Mouse (Mus musculus): ENCODE results near the gene Ino80e. TPM values are rescaled to one million over a fixed set of nuclear protein-coding genes. Genes with fewer than 3 reads are reported as not detected.

The Ino80e gene
- total RNA-seq, 2 experiments from 2014 or later = 52.5 to 53.2 TPM

DNA sequence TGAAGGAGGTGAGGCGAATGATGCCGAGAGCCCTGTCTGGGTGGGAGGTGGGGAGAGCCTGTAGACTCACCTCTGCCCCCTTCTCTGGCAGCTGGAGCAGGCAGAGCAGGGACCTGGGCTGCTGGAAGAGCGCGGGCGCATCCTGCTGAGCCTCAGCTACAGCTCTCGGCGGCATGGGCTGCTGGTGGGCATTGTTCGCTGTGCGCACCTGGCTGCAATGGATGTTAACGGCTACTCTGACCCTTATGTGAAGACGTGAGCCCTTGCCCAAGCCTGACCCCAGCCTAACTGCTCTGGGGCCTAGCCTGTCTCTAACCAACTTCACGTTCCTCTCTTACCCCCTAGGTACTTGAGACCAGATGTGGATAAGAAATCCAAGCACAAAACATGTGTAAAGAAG lies 11.0 kb downstream of the Ino80e start:
- H3K27ac ChIP-seq = no peak overlapping the region
- no peak overlapping the region for H3K4me3 ChIP-seq
- no peak for DNase-seq (ENCODE audit: extremely low spot score in 1 of 2, low spot score in 2 of 2)
- intact Hi-C loops (cut with DNase I) = no loop called here
- TF ChIP-seq CTCF (IDR thresholded peaks at IDR 0.05) = no peak

DNA sequence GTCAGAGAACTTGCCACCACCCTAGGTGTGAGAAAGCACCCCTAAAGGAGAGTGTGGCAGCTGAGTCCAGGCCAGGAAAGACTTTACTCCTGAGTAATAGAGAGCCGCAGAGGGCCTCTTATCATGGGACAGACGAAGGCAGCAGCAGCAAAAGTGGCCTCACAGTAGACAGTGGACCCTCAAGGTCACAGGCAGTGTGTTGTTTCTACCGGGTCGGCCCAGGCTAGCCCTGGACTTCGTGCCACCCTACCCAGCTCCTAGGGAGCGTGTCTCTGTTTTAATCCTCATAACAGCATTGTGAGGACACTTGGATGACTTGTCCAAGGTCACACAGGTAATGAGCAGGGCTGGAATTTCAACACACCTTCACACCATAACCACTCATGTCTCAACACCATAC lies 12.0 kb downstream of the Ino80e start:
- no peak overlapping the region for H3K4me3 ChIP-seq
- H3K27ac ChIP-seq = no peak overlapping the region
- TF ChIP-seq CTCF (IDR thresholded peaks at IDR 0.05) = no peak
- DNase-seq (ENCODE audit: extremely low spot score in 1 of 2, low spot score in 2 of 2) = no peak
- intact Hi-C loops (cut with DNase I) = no loop called here

- no peak; the same call in 1 of the 2 replicates for TF ChIP-seq CTCF (IDR thresholded peaks at IDR 0.05)
- Histone ChIP-seq H3K27ac (peak overlapping the region; percentile 77), H3K4me3 (peak overlapping the region; percentile 66)
- intact Hi-C loops (cut with DNase I) = no loop called here
- DNase-seq (ENCODE audit: extremely low spot score in 1 of 2, low spot score in 2 of 2) = no peak
These were observed 13.4 kb downstream of the Ino80e start for GRCm38 (mm10) chr7:126848794-126849193.

DNA sequence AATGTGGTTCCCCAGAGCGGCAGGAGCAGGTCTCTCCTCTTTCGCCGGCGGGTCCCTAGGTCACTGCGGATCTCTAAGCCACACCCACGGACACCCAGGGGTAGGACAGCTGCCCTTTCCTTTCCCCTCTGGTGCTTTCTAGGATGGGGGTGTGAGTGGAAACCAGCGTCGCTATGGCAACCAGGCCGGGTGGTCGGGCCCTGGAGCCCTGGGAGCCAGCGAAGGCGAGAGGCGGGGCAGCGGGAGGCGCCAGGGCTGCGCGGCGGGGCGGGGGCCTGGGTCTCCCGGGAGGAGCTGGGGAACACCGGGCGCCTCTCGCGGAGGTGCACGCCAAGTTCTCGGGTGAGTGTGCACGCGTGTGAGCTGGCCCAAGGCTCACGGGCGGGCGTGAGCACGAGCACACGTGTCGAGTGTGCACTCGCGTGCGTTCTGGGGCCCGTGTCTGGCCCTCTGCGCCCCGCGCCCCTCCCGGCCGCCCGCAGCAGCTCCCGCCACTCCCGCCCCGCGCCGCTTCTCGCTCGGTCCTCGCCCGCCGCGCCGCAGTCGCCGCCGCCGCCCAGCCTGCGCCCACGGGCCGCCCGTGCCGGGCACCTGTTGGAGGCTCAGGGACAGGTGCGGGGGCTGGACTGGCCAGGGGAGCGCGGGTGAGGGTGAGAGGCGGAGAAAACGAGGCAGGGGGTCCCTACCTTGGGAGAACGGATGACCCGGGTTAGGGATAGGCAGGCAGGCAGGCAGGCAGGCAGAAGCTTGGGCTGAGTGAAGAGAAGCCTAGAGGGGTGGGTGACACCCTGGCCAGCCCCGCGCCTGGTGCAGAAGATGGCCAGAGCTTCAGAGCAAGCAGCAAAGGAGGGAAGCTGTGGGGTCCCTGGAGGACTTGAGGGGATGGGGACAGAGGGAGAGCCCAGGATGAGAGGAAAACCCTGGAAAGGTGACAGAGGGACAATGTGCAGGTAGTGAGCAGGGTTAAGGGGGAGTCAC lies 14.5 kb downstream of the Ino80e start:
- intact Hi-C loops (cut with DNase I) = no loop called here
- DNase-seq (ENCODE audit: extremely low spot score in 1 of 2, low spot score in 2 of 2) = no peak
- Histone ChIP-seq H3K4me3 (peak overlapping the region; percentile 66), H3K27ac (peak overlapping the region; percentile 77)
- TF ChIP-seq CTCF (IDR thresholded peaks at IDR 0.05) = no peak

GRCm38 (mm10) chr7:126847116-126847420 lies 15.1 kb downstream of the Ino80e start, which contains the start of gene Doc2a:
Gene Doc2a, plus strand, starts transcription at chr7:126847416.
- H3K27ac ChIP-seq = peak within 1 kb of the TSS; percentile 77
- intact Hi-C loops (cut with DNase I) = no loop called here

GRCm38 (mm10) chr7:126845516-126845915 lies 16.7 kb downstream of the Ino80e start:
- H3K4me3 ChIP-seq = no peak overlapping the region
- H3K27ac ChIP-seq = no peak overlapping the region
- no peak for TF ChIP-seq CTCF (IDR thresholded peaks at IDR 0.05)
- DNase-seq (ENCODE audit: extremely low spot score in 1 of 2, low spot score in 2 of 2) = no peak
- intact Hi-C loops (cut with DNase I) = no loop called here

More at GRCm38 (mm10) chr7:126847116-126847420, 15.1 kb downstream of the Ino80e start, which contains the start of gene Doc2a:
- DNase-seq (ENCODE audit: extremely low spot score in 1 of 2, low spot score in 2 of 2) = no peak
- no peak for TF ChIP-seq CTCF (IDR thresholded peaks at IDR 0.05)
- H3K4me3 ChIP-seq = peak within 1 kb of the TSS; percentile 66

DNA sequence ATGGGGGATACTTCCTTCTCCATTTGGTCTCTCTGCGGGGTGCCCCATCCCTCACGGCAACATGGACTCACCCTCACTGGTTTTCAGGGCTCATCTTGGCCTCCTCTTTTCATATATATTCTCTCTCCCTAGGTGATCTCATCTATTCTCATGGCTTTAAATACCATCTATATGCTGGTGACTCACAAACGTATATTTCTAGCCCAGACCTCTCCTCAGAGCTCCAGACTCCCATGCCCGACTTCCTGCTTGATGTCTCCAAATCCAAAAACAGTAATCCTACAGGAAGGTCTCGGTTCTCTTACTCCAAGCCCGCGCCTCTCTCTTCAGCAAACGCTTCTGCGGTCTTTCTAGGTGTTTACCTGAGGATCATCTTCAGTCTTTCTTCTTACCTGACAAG lies 18.9 kb downstream of the Ino80e start:
- intact Hi-C loops (cut with DNase I) = no loop called here
- no peak for DNase-seq (ENCODE audit: extremely low spot score in 1 of 2, low spot score in 2 of 2)
- Histone ChIP-seq H3K27ac (peak overlapping the region; percentile 78), H3K4me3 (no peak overlapping the region)
- TF ChIP-seq CTCF (IDR thresholded peaks at IDR 0.05) = no peak

DNA sequence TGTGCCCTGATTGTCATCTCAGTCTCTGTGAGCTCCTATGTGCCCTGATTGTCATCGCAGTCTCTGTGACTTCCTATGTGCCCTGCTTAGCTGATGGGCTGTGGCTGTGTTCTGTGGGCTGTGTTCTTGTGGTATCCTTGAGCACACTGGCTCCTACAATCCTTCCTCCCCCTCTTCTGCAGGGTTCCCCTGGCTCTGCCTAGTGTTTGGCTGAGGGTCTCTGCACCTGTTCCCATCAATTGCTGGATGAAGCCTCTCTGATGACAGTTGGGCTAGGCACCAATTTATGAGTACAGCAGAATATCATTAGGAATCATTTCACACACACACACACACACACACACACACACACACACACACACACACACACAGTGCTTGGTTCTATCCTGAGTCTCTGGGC lies 28.9 kb downstream of the Ino80e start:
- no peak for DNase-seq (ENCODE audit: extremely low spot score in 1 of 2, low spot score in 2 of 2)
- TF ChIP-seq CTCF (IDR thresholded peaks at IDR 0.05) = no peak
- Histone ChIP-seq H3K27ac (no peak overlapping the region), H3K4me3 (no peak overlapping the region)
- intact Hi-C loops (cut with DNase I) = no loop called here

- Histone ChIP-seq H3K27ac (no peak overlapping the region), H3K4me3 (no peak overlapping the region)
- TF ChIP-seq CTCF (IDR thresholded peaks at IDR 0.05) = peak; percentile 85
- DNase-seq (ENCODE audit: extremely low spot score in 1 of 2, low spot score in 2 of 2) = peak; percentile 77 to 79
- intact Hi-C loops (cut with DNase I) = loop anchor here (1.0 kb wide), 1 partner anchor 278 kb away; no protein-coding TSS in a partner anchor
These were observed 30.1 kb downstream of the Ino80e start for GRCm38 (mm10) chr7:126832036-126832598.

GRCm38 (mm10) chr7:126831539-126831938 lies 30.6 kb downstream of the Ino80e start, which contains the start of gene 4930451I11Rik:
Gene 4930451I11Rik, minus strand, starts transcription at chr7:126831639.
- no peak for TF ChIP-seq CTCF (IDR thresholded peaks at IDR 0.05)
- Histone ChIP-seq H3K27ac (no peak within 1 kb of the TSS), H3K4me3 (no peak within 1 kb of the TSS)
- DNase-seq (ENCODE audit: extremely low spot score in 1 of 2, low spot score in 2 of 2) = no peak
- intact Hi-C loops (cut with DNase I) = no loop called here

DNA sequence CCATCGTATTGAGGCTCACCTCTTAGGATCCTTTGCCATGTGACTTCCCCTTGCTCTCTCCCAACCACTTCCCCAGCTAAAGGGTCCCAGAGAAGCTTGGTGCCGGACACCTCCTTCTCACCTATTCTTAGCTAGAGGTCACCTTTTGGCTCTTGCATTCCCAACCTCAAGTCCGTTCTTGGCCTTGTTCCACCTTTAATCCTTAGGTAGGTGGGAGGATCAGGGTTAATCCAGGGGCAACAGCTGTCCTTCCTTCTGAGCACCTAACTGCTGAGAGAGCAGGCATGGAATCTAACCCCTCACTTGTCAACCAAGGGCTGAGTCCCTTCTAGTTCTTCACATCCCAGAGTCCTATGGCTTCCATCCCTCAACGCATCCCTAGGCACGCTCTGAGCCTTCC lies 36.2 kb downstream of the Ino80e start:
- DNase-seq (ENCODE audit: extremely low spot score in 1 of 2, low spot score in 2 of 2) = no peak
- Histone ChIP-seq H3K27ac (no peak overlapping the region), H3K4me3 (no peak overlapping the region)
- no peak for TF ChIP-seq CTCF (IDR thresholded peaks at IDR 0.05)
- intact Hi-C loops (cut with DNase I) = loop anchor here (10.0 kb wide), 1 partner anchor 129 kb away; the partner anchor contains the start of gene Sez6l2

DNA sequence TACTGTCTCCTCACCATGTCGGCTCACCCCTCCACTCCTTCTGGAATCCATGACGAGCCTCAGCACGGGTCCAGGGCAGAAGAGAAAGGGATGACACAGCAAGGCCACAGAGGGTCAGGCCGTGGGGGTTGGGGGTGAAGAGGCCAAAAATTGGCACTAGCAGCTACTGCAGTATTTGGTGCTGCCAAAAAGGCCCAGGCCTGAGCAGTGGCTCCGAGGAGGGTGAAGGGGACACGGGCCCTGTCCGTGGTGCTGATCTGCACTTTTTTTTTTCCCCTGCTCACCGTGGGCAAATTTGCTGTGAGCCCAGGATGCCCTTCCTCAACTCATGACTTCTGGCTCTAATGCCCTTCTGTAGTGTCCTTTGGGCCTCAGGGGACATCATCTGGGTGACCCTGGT lies 36.8 kb downstream of the Ino80e start:
- intact Hi-C loops (cut with DNase I) = loop anchor here (10.0 kb wide), 1 partner anchor 129 kb away; the partner anchor contains the start of gene Sez6l2
- no peak for TF ChIP-seq CTCF (IDR thresholded peaks at IDR 0.05)
- no peak for DNase-seq (ENCODE audit: extremely low spot score in 1 of 2, low spot score in 2 of 2)
- Histone ChIP-seq H3K27ac (no peak overlapping the region), H3K4me3 (no peak overlapping the region)
